Comparison of ENCODE assay signal across 8 mouse cellular contexts in genomic region chr12:70494494-70495281, GRCm38 (mm10). TPM values are rescaled to one million over a fixed set of nuclear protein-coding genes. Genes with fewer than 3 reads are reported as not detected.
DNase-seq lines count a peak whose midpoint lies in the region; ATAC-seq lines count a peak whose summit lies in the region.

No protein-coding gene starts in this region.

- H3K4me2 ChIP-seq in heart, embryonic 11.5 days = no peak overlapping the region
- H3K4me2 ChIP-seq in kidney, embryonic 16.5 days (replicated peaks; ENCODE audit: low read depth, low read length) = no peak overlapping the region
- H3K4me2 ChIP-seq in stomach, embryonic 15.5 days = no peak overlapping the region

- peak; percentile 67 for DNase-seq in heart, adult 8-10 months (ENCODE audit: low spot score)
- peak; percentile 35 for DNase-seq in MEL-GATA-1-ER (ENCODE audit: extremely low read depth, low read depth)
- peak; percentile 45 to 64 for DNase-seq in cerebellum, postnatal 25 days
- DNase-seq in gastrocnemius, postnatal 36 days = peak; percentile 24 to 25

- H3K9me3 ChIP-seq in heart, embryonic 11.5 days (replicated peaks; ENCODE audit: control insufficient read depth, low read length) = no peaks in the 10 kb centered on the region; the same call in 1 of the 2 replicates
- no peaks in the 10 kb centered on the region for H3K9me3 ChIP-seq in kidney, embryonic 16.5 days (ENCODE audit: low read length)
- H3K9me3 ChIP-seq in megakaryocyte, embryonic 14.5 days = peaks cover 6% of the 10 kb centered on the region
- no peaks in the 10 kb centered on the region for H3K9me3 ChIP-seq in stomach, embryonic 15.5 days

- no peaks in the 10 kb centered on the region for H3K27me3 ChIP-seq in heart, embryonic 11.5 days (ENCODE audit: control insufficient read depth, insufficient read depth, low read length)
- no peaks in the 10 kb centered on the region for H3K27me3 ChIP-seq in kidney, embryonic 16.5 days (ENCODE audit: insufficient read depth, low read length)
- H3K27me3 ChIP-seq in megakaryocyte, embryonic 14.5 days (replicated peaks) = peaks cover 10% of the 10 kb centered on the region
- no peaks in the 10 kb centered on the region for H3K27me3 ChIP-seq in stomach, embryonic 15.5 days (replicated peaks)

- H3K4me1 ChIP-seq in heart, embryonic 11.5 days (ENCODE audit: control insufficient read depth, insufficient read depth, low read length) = no peaks in the 10 kb centered on the region
- H3K4me1 ChIP-seq in kidney, embryonic 16.5 days (ENCODE audit: insufficient read depth, low read length) = no peaks in the 10 kb centered on the region
- peaks cover 11% of the 10 kb centered on the region for H3K4me1 ChIP-seq in megakaryocyte, embryonic 14.5 days
- H3K4me1 ChIP-seq in stomach, embryonic 15.5 days = no peaks in the 10 kb centered on the region

- H3K4me3 ChIP-seq in heart, embryonic 11.5 days (ENCODE audit: low read depth, low read length) = no peak overlapping the region
- H3K4me3 ChIP-seq in kidney, embryonic 16.5 days (ENCODE audit: low read length) = no peak overlapping the region
- H3K4me3 ChIP-seq in megakaryocyte, embryonic 14.5 days (replicated peaks) = peak overlapping the region; percentile 84
- no peak overlapping the region for H3K4me3 ChIP-seq in stomach, embryonic 15.5 days (replicated peaks)

- no peaks in the 10 kb centered on the region for H3K36me3 ChIP-seq in heart, embryonic 11.5 days (ENCODE audit: control insufficient read depth, insufficient read depth, low read length)
- no peaks in the 10 kb centered on the region for H3K36me3 ChIP-seq in kidney, embryonic 16.5 days (ENCODE audit: insufficient read depth, low read length)
- no peaks in the 10 kb centered on the region for H3K36me3 ChIP-seq in megakaryocyte, embryonic 14.5 days (replicated peaks; ENCODE audit: low read length)
- H3K36me3 ChIP-seq in stomach, embryonic 15.5 days = no peaks in the 10 kb centered on the region

- intact Hi-C loops in gastrocnemius, postnatal 36 days (cut with DNase I) = loop anchor here (1.0 to 5.0 kb wide), 3 partner anchors 193 to 417 kb away; partner anchors contain the start of gene Frmd6

- H3K27ac ChIP-seq in heart, embryonic 11.5 days (ENCODE audit: low read depth, low read length) = no peak overlapping the region
- no peak overlapping the region for H3K27ac ChIP-seq in kidney, embryonic 16.5 days (ENCODE audit: low read length)
- H3K27ac ChIP-seq in stomach, embryonic 15.5 days = no peak overlapping the region

- no peak overlapping the region for H3K9ac ChIP-seq in heart, embryonic 11.5 days (ENCODE audit: low read depth, low read length)
- H3K9ac ChIP-seq in kidney, embryonic 16.5 days (replicated peaks; ENCODE audit: low read length) = no peak overlapping the region
- H3K9ac ChIP-seq in stomach, embryonic 15.5 days = no peak overlapping the region

- no peak for ATAC-seq in heart, embryonic 11.5 days (replicated peaks; ENCODE audit: insufficient number of reproducible peaks, low FRiP score, low TSS enrichment)
- ATAC-seq in kidney, embryonic 16.5 days (ENCODE audit: low FRiP score, low TSS enrichment) = peak; percentile 67
- ATAC-seq in stomach, embryonic 15.5 days (ENCODE audit: insufficient read depth, low FRiP score, low read depth) = peak; percentile 56; the same call in 1 of the 2 replicates

- WGBS in heart, embryonic 11.5 days (ENCODE audit: insufficient replicate concordance) = 52% methylated on average over 10 of the region's 10 CpGs
- 56% methylated on average over 10 of the region's 10 CpGs for WGBS in kidney, embryonic 16.5 days
- WGBS in stomach, embryonic 15.5 days = 56% methylated on average over 10 of the region's 10 CpGs

RNA-seq across cellular contexts. Expression of gene Tmx1, which starts 41.8 kb away (rescaled TPM):
- 10 to 100 TPM; 25.4 to 35.4 (median 30.8) TPM for total RNA-seq in heart, adult 8-10 months (2022)
- polyA plus RNA-seq in heart, embryonic 11.5 days (2014; fragmentation: Nextera tagmentation; extraction: Ambion mirVana) = 62.8 and 87.0 TPM in 2 replicates
- 1 to 10 TPM; 8.1 to 8.9 TPM for total RNA-seq in gastrocnemius, postnatal 36 days (2021)
- polyA plus RNA-seq in kidney, embryonic 16.5 days (2015; fragmentation: Nextera tagmentation; extraction: Ambion mirVana) = 122 and 125 TPM in 2 replicates
- polyA plus RNA-seq in megakaryocyte, embryonic 14.5 days (2012; ENCODE audit: insufficient read depth, low replicate concordance) = 1.8 and 11.4 TPM in 2 replicates
- 109 and 113 TPM in 2 replicates for polyA plus RNA-seq in stomach, embryonic 15.5 days (2015; fragmentation: Nextera tagmentation; extraction: Ambion mirVana)
